Mouse (Mus musculus): ENCODE measurements at regions not wholly inside any gene's neighbourhood (a gene's known extent, or its start where the extent isn't known, plus 50 kb on each side); places are given as distances from the start of the nearest gene placed in this dataset.

DNA sequence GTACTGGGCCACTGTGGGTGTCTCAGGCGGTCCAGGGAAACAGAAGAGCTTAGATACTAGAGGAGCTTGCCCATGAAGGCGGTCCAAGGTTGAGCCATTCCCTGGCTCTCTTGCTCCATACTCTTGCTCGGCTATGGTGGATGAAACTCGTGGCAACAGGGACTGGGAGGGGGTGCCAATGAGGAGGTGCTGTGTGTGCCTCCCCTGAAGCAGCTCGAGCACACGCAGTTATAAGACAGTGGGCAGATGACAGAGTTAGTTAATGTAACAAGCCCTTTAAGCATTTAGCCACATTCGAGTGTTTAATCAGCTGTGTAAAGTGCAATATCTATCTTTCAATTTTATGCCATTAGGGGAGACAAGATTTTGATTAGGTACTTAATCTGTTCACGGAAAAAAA lies 237.5 kb downstream of the Dhx35 start:
- 38% methylated on average over 8 of the region's 8 CpGs for WGBS
- no peak overlapping the region for H3K4me2 ChIP-seq
- H3K4me3 ChIP-seq (replicated peaks): no peak overlapping the region
- H3K9ac ChIP-seq (replicated peaks): no peak overlapping the region
- ATAC-seq (ENCODE audit: low FRiP score): peak; percentile 45; the same call in 1 of the 2 replicates
- peaks cover 4% of the 10 kb centered on the region; the same call in 1 of the 2 replicates for H3K27me3 ChIP-seq (replicated peaks)
- no peak overlapping the region for H3K27ac ChIP-seq (replicated peaks)
- peaks cover 17% of the 10 kb centered on the region for H3K4me1 ChIP-seq
- no peaks in the 10 kb centered on the region for H3K9me3 ChIP-seq (replicated peaks)
- H3K36me3 ChIP-seq: no peaks in the 10 kb centered on the region

- WGBS: 58% methylated on average over 4 of the region's 4 CpGs
These were observed 245.3 kb downstream of the Dhx35 start for GRCm38 (mm10) chr2:159039916-159040315.

GRCm38 (mm10) chr2:159053534-159053933 lies 258.9 kb downstream of the Dhx35 start:
- ATAC-seq (ENCODE audit: low FRiP score): no peak
- Histone ChIP-seq H3K9ac (replicated peaks) (no peak overlapping the region), H3K27ac (replicated peaks) (no peak overlapping the region), H3K4me3 (replicated peaks) (no peak overlapping the region), H3K36me3 (no peaks in the 10 kb centered on the region), H3K4me2 (no peak overlapping the region), H3K27me3 (replicated peaks) (peaks cover 52% of the 10 kb centered on the region), H3K4me1 (peaks cover 6% of the 10 kb centered on the region; the same call in 1 of the 2 replicates), H3K9me3 (replicated peaks) (no peaks in the 10 kb centered on the region)
- 68% methylated on average over 10 of the region's 10 CpGs for WGBS

More at GRCm38 (mm10) chr2:159039916-159040315, 245.3 kb downstream of the Dhx35 start:
- H3K4me3 ChIP-seq (replicated peaks): no peak overlapping the region
- no peak overlapping the region for H3K9ac ChIP-seq (replicated peaks)
- no peaks in the 10 kb centered on the region for H3K27me3 ChIP-seq (replicated peaks)
- no peaks in the 10 kb centered on the region for H3K9me3 ChIP-seq (replicated peaks)
- no peaks in the 10 kb centered on the region for H3K36me3 ChIP-seq
- H3K27ac ChIP-seq (replicated peaks): no peak overlapping the region
- no peak overlapping the region for H3K4me2 ChIP-seq
- 0 out of 2 replicates have a peak, but pooled peaks cover 12% of the 10 kb centered on the region for H3K4me1 ChIP-seq
- ATAC-seq (ENCODE audit: low FRiP score): no peak

DNA sequence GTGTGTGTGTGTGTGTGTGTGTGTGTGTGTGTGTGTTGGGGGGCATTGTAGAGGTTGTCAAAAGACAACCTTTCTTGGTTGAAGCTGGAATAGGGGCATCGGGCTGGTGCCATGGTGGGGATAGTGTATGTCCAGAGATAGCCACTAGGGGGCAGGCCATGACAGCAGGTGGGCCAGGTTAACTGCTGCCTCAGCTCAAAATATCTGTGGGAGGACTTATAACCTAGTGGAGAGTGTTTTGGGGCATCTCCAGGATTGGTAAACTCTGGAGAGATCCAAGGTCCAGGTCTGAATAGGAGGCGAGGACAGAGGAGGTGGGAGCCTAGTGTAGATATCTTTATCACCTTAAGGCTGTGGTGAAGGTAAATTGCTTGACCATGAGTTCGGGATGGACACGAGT lies 259.3 kb downstream of the Dhx35 start:
- Histone ChIP-seq H3K4me2 (no peak overlapping the region), H3K4me3 (replicated peaks) (no peak overlapping the region), H3K9ac (replicated peaks) (no peak overlapping the region), H3K9me3 (replicated peaks) (no peaks in the 10 kb centered on the region), H3K27ac (replicated peaks) (no peak overlapping the region), H3K27me3 (replicated peaks) (peaks cover 55% of the 10 kb centered on the region), H3K4me1 (peaks cover 6% of the 10 kb centered on the region; the same call in 1 of the 2 replicates), H3K36me3 (no peaks in the 10 kb centered on the region)
- WGBS: 72% methylated on average over 4 of the region's 4 CpGs
- no peak for ATAC-seq (ENCODE audit: low FRiP score)

DNA sequence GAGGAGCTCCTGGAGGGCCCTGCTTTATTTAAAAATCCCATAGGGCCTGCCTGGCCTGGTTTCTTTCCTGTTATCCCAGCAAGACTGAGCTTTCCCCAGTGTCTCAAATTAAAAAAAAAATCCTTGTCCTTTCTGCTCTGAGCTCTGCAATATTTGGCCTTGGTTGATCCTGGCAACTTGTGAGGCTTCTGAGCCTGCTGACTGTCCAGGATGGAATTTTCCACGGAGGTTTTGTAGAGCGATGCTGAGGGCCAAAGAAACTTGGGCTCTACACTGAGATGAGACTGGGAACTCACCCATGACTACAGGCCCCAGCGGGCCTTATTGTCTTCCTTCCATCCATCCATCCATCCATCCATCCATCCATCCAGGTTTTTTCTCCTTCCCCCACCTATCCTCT lies 259.8 kb downstream of the Dhx35 start:
- Histone ChIP-seq H3K4me1 (peaks cover 6% of the 10 kb centered on the region; the same call in 1 of the 2 replicates), H3K9me3 (replicated peaks) (no peaks in the 10 kb centered on the region), H3K4me2 (no peak overlapping the region), H3K27me3 (replicated peaks) (peaks cover 53% of the 10 kb centered on the region), H3K36me3 (no peaks in the 10 kb centered on the region), H3K27ac (replicated peaks) (no peak overlapping the region), H3K9ac (replicated peaks) (no peak overlapping the region), H3K4me3 (replicated peaks) (no peak overlapping the region)
- WGBS: 87% methylated on average over 3 of the region's 3 CpGs
- no peak for ATAC-seq (ENCODE audit: low FRiP score)

DNA sequence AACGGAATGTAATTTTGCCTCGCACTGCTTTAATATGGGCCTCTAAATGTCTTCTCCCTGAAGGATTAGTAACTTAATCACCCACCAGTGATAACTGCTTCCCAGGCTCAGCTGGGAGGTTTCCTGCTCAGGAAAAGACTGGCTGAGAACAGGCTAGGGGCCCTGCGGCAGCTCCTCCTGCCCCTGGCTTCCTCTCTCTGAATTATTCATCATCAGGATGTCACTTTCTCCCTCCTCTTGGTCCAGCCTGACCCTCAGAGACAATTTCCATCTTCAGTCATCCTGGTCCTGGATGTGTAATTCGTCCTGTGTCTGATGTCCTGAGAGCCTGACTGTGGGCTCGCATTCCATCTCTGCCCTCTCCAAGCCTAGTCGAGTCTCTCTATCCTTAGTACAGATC lies 261.2 kb downstream of the Dhx35 start:
- 43% methylated on average over 6 of the region's 6 CpGs for WGBS
- no peak overlapping the region for H3K9ac ChIP-seq (replicated peaks)

DNA sequence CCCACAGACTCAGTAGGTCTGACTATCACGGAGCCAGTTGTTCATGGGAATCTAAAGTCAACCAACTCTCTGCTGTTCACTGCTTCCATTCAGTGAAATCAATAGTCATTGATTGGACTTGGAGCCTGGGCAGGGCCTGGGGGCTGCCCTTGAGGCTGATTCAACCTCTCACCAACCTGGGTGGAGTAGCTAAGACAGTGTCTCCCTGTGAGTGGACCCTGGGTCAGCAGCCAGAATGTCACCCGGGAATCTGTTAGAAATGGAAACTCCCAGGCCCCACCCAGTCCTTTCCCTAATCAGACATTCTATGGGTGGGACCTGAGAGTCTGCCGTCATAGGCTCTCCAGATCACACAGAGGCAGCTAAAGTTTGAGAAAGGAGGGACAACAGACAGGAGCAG lies 262.4 kb downstream of the Dhx35 start:
- no peak overlapping the region for H3K4me3 ChIP-seq (replicated peaks)
- no peak overlapping the region for H3K27ac ChIP-seq (replicated peaks)
- H3K9ac ChIP-seq (replicated peaks): no peak overlapping the region
- H3K36me3 ChIP-seq: no peaks in the 10 kb centered on the region
- H3K4me2 ChIP-seq: no peak overlapping the region
- peaks cover 62% of the 10 kb centered on the region for H3K27me3 ChIP-seq (replicated peaks)
- 83% methylated on average over 3 of the region's 3 CpGs for WGBS
- no peak for ATAC-seq (ENCODE audit: low FRiP score)
- no peaks in the 10 kb centered on the region for H3K9me3 ChIP-seq (replicated peaks)
- peaks cover 6% of the 10 kb centered on the region; the same call in 1 of the 2 replicates for H3K4me1 ChIP-seq

More for the DNA sequence above, 261.2 kb downstream of the Dhx35 start:
- H3K4me1 ChIP-seq: peaks cover 6% of the 10 kb centered on the region; the same call in 1 of the 2 replicates
- no peak overlapping the region for H3K4me3 ChIP-seq (replicated peaks)
- ATAC-seq (ENCODE audit: low FRiP score): no peak
- no peaks in the 10 kb centered on the region for H3K36me3 ChIP-seq
- H3K9me3 ChIP-seq (replicated peaks): no peaks in the 10 kb centered on the region
- H3K27me3 ChIP-seq (replicated peaks): peaks cover 50% of the 10 kb centered on the region
- no peak overlapping the region for H3K4me2 ChIP-seq
- H3K27ac ChIP-seq (replicated peaks): no peak overlapping the region

GRCm38 (mm10) chr2:159057506-159057905 lies 262.9 kb downstream of the Dhx35 start:
- Histone ChIP-seq H3K4me1 (peaks cover 6% of the 10 kb centered on the region; the same call in 1 of the 2 replicates), H3K4me3 (replicated peaks) (no peak overlapping the region), H3K27me3 (replicated peaks) (peaks cover 66% of the 10 kb centered on the region), H3K9ac (replicated peaks) (no peak overlapping the region), H3K4me2 (no peak overlapping the region), H3K9me3 (replicated peaks) (no peaks in the 10 kb centered on the region), H3K36me3 (no peaks in the 10 kb centered on the region), H3K27ac (replicated peaks) (no peak overlapping the region)
- ATAC-seq (ENCODE audit: low FRiP score): no peak
- WGBS: 63% methylated on average over 5 of the region's 5 CpGs

DNA sequence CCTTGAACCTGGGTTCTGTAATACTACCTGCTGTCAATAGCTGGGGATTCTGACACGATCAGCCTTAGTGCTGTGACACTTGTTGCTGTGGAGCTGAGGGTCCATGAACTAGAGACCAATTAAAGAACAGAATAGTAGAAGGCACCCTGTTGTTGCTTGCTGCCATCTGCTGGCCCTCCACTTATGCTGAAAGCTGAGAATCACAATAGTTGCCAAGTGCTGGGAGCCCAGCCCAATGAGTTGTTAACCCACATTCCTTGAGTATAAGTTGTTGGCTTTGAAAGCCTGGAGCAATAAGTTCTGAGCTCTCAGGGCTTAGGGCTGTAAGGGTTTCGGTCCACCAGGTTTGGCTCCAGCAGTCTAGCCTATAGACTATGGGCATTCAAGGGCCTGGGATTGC lies 267.7 kb downstream of the Dhx35 start:
- 84% methylated on average over 2 of the region's 2 CpGs for WGBS
- Histone ChIP-seq H3K4me3 (replicated peaks) (no peak overlapping the region), H3K36me3 (no peaks in the 10 kb centered on the region), H3K27me3 (replicated peaks) (peaks cover 78% of the 10 kb centered on the region), H3K9ac (replicated peaks) (no peak overlapping the region), H3K9me3 (replicated peaks) (no peaks in the 10 kb centered on the region), H3K4me1 (peaks cover 5% of the 10 kb centered on the region; the same call in 1 of the 2 replicates), H3K4me2 (no peak overlapping the region), H3K27ac (replicated peaks) (no peak overlapping the region)
- no peak for ATAC-seq (ENCODE audit: low FRiP score)

- H3K27me3 ChIP-seq (replicated peaks): peaks cover 79% of the 10 kb centered on the region
- 82% methylated on average over 2 of the region's 2 CpGs for WGBS
- no peak for ATAC-seq (ENCODE audit: low FRiP score)
These were observed 268.1 kb downstream of the Dhx35 start for GRCm38 (mm10) chr2:159062666-159063065.

DNA sequence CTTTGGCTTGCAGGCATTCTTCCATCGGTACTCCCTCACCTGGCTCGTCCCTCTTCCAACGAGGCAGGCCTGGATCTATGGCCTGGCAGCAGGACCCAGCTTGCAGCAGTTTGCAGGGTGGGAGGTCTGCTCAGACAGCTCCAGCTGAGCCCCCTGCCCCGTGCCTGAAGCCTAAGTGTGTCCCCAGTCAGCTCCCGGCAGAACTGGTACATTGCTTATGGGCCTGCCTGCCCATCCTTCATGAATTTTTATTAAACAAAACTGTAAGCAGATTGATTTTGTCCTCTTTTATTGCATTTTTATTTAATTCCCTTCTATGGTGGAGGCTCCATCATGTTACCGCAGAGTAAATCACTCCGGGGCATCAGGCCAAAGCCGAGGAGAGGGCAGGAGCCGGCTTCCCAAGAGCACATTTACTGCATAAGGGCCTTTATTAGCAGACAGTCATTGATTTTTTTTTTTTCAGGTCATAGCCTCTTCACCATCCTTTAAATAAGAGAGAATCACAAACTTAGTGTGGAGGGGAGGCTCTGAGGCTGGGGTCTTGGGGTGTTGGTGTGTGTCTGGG lies 269.9 kb downstream of the Dhx35 start:
- Histone ChIP-seq H3K4me2 (no peak overlapping the region), H3K9ac (replicated peaks) (no peak overlapping the region), H3K4me3 (replicated peaks) (no peak overlapping the region), H3K36me3 (no peaks in the 10 kb centered on the region), H3K27ac (replicated peaks) (no peak overlapping the region), H3K9me3 (replicated peaks) (no peaks in the 10 kb centered on the region), H3K27me3 (replicated peaks) (peaks cover 79% of the 10 kb centered on the region), H3K4me1 (peaks cover 17% of the 10 kb centered on the region)
- ATAC-seq (ENCODE audit: low FRiP score): no peak
- 34% methylated on average over 9 of the region's 9 CpGs for WGBS

More at GRCm38 (mm10) chr2:159062666-159063065, 268.1 kb downstream of the Dhx35 start:
- H3K9ac ChIP-seq (replicated peaks): no peak overlapping the region
- no peaks in the 10 kb centered on the region for H3K9me3 ChIP-seq (replicated peaks)
- H3K36me3 ChIP-seq: no peaks in the 10 kb centered on the region
- no peak overlapping the region for H3K27ac ChIP-seq (replicated peaks)
- no peak overlapping the region for H3K4me2 ChIP-seq
- H3K4me3 ChIP-seq (replicated peaks): no peak overlapping the region
- peaks cover 5% of the 10 kb centered on the region; the same call in 1 of the 2 replicates for H3K4me1 ChIP-seq

DNA sequence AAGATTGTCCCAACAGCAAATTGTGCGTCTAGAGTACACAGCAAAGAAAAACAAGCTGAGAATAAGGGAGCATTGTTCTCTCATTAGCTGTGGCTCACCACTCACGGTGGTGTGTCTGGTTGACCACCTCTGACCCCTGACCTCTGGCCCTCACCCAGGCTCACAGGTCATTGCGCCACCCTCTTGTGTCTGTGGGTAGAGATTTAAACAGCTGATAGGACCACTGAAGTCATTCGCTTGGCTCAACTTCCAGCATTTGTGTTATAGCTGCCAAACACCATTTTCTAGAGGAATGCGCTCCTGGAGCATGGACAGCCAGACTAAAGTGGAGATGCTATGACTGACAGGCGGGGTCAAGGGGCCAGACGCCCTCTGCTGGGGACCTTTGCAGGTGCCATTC lies 272.9 kb downstream of the Dhx35 start:
- 53% methylated on average over 7 of the region's 7 CpGs for WGBS

More for the DNA sequence above, 272.9 kb downstream of the Dhx35 start:
- H3K4me1 ChIP-seq: peaks cover 18% of the 10 kb centered on the region
- H3K9me3 ChIP-seq (replicated peaks): no peaks in the 10 kb centered on the region
- no peak overlapping the region for H3K9ac ChIP-seq (replicated peaks)
- H3K36me3 ChIP-seq: no peaks in the 10 kb centered on the region
- H3K27me3 ChIP-seq (replicated peaks): peaks cover 88% of the 10 kb centered on the region
- no peak overlapping the region for H3K27ac ChIP-seq (replicated peaks)
- no peak overlapping the region for H3K4me3 ChIP-seq (replicated peaks)
- no peak overlapping the region for H3K4me2 ChIP-seq
- no peak for ATAC-seq (ENCODE audit: low FRiP score)
